Mouse (Mus musculus) ovary, postnatal 14 days (tissue): ENCODE data around the gene Tbcd.

ENCODE experiments used
- DNase-seq: peaks from one replicate; pipeline ENCODE4 v3.0.0; 2022; ENCODE audit warnings: low spot score

Tbcd gene

GRCm38 (mm10) chr11:121581856-121582255 lies 130.1 kb downstream of the Tbcd start:
- no peak for DNase-seq

DNA sequence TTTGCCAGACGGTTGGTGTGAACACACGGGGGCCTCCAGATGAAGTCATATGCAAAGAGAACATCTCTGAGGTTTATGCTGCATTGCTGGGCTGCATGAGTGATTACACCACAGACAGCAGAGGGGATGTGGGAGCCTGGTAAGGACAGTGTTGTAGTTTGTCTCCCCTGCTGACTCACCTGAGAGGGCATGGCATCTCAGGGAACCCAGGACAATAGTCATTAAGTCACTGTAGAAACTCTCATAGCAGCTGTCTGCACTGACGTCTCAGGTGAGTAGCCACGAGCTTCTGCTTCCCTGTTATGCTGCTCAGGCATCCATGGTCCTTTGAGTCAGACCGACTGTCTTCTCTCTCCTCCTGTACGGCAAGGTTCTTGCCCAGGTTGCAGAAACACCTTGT lies 145.5 kb downstream of the Tbcd start:
- DNase-seq: no peak

DNA sequence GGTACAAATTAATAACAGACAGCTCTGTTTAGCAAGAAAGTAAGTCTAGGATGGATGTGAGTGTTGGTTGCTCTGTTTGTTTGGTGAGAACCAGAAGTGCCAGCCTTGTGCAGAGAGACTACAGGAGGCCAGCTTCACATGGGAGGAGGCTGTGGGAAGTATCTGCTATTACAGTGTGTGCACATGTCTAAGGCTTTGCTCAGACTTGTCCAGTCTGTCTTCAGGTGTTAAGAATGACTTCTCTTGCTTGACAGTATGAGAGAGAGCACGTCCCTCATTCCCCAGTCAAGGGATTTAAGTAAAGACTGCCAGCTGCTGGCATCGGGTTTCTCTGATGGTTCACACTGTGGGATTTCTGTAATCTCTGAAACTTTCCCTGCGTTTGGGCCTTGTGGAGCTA lies 149.7 kb downstream of the Tbcd start:
- no peak for DNase-seq

- DNase-seq: no peak
Observed at GRCm38 (mm10) chr11:121605604-121606003, 153.9 kb downstream of the Tbcd start.

DNA sequence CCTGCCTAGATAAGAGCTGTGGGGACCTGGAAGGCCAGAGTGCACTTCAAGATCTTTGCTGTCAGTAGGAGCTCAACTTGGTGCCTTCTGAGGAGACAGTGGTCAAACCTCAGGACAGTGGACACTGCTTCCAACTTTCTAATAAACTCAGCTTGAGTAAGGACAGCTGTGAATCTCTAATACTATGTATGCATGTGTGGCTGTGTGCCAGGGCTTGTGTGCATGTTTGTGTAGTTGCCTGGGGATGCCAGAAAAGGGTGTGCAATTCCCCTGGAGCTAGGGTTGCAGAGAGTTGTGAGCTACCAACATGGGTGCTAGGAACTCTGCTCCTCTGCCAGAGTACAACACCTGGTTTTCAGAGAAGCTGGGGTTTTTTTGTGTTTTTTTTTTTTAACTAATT lies 159.2 kb downstream of the Tbcd start:
- no peak for DNase-seq

- DNase-seq: no peak
Observed at GRCm38 (mm10) chr11:121615961-121616485, 164.3 kb downstream of the Tbcd start.

- no peak for DNase-seq
Observed at GRCm38 (mm10) chr11:121616501-121616900, 164.8 kb downstream of the Tbcd start.

- DNase-seq: no peak
Observed at GRCm38 (mm10) chr11:121617371-121617770, 165.6 kb downstream of the Tbcd start.

- DNase-seq: no peak
Observed at GRCm38 (mm10) chr11:121625007-121625406, 173.3 kb downstream of the Tbcd start.

DNA sequence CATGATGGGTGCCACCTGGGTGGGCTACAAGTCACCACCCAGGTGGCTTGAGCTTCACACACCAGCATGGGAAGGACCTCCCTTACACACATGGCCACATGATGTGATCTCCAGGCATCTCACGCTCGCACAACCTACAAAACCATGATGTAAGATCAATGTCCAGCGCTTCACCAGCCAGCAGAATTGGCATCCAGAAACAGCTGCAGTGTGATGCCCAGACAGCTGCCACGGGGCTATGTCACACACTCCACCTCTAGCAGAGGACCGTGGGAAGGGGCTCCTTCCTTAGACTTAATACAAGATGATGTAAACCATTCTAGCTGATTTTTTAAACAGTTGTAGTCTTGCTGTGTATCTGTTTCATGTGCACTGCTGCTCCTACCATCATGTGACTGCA lies 175.8 kb downstream of the Tbcd start:
- no peak for DNase-seq

GRCm38 (mm10) chr11:121629529-121629928 lies 177.8 kb downstream of the Tbcd start:
- DNase-seq: no peak

DNA sequence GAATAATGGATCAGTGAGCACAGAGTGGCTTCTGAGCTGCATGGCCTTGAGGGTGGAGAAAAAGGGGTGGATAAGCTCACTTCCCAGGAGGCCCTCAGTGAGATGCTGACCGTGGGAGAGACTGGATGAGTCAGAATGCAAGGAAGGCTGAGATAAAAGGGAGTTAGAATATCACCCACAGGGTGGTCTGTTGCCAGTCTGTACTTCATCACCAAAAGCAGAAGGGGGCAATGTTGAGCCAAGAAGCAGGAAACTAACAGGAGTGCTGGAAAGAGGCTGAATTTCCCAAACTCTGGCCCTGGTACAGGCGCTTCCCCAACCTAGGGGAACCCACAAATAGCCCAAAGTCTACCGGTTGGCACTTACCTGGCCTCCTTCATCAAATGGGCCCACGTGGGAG lies 178.7 kb downstream of the Tbcd start:
- no peak for DNase-seq

- DNase-seq: no peak
Observed at GRCm38 (mm10) chr11:121631410-121631809, 179.7 kb downstream of the Tbcd start.

- no peak for DNase-seq
Observed at GRCm38 (mm10) chr11:121636646-121637045, 184.9 kb downstream of the Tbcd start.

GRCm38 (mm10) chr11:121641501-121642145 lies 189.9 kb downstream of the Tbcd start:
- no peak for DNase-seq

GRCm38 (mm10) chr11:121645394-121645793 lies 193.6 kb downstream of the Tbcd start:
- DNase-seq: no peak

DNA sequence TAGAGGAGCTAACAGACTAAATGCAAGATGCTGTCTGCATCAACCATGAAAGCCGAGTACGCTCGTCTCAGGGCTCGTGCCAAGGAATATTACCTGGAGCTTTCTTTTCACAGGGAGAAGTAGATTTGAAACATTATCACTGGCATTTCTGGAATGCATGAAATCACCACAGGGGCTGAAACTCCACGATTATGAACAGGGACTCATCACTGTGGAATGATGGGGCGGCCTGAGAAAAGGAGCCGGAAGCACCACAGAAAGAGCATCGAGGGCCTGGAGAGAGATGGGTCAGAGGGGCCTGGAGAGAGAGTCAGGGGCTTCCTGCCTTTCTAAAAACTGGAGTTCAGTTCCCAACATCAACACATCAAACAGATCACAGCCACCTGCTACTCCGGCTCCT lies 195.6 kb downstream of the Tbcd start:
- DNase-seq: no peak

DNA sequence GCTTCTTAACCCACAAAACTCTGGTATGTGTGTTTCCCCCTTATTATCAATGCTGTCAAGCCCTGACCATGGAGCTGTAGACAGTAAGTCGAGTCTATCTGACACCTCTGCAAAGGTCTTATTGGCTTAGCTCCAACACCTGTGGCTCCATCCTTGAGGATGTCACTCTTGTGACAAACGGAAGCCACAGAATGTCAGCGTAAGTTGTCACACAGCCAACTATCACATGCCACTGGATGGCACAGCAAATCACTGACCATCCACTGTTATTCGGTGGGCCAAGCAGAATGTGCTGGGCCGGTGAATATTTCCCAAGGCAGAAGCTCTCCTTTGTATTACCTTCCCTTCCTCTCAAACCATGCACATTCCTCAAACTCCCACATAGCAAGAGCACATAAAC lies 196.4 kb downstream of the Tbcd start:
- DNase-seq: no peak

DNA sequence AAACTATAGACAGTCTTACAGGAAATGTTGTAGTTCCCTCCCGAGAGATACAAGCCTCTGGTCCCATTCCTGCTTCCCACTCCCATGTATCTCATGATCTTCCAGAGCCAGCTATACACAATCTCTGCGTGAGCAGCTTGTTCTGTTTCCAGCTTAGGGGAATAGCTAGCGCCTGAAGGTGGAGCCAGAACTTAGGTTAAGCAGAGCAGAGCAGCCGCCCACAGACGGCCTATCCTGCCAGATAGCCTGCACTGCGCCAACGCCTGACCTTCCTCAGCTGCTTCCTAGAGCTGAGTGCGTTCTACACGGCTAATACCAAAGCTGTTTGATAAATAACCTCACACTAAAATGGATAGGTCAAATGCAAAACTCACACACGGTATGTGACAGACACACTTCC lies 198.2 kb downstream of the Tbcd start:
- peak; percentile 25 for DNase-seq

- DNase-seq: no peak
Observed at GRCm38 (mm10) chr11:121650668-121651067, 198.9 kb downstream of the Tbcd start.

DNA sequence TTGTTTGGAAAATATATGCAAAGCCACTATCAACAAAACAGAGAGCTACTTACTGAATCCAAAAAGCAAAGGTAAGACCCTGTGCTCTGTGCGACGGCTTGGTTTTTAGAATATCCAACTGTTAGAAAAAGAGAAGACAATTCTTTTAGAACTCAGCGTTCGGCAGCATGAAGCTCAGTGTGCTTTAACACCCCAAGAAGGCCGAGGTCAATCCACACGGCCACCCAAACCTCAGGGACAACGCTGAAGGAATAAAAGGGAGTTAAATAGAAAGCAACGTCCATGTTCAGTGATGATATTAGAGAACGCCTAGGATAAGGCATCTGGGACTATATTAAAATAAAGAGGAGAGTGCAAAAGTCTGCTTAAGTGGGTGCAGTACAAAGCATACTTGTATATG lies 199.8 kb downstream of the Tbcd start:
- DNase-seq: no peak

- no peak for DNase-seq
Observed at GRCm38 (mm10) chr11:121651983-121652382, 200.2 kb downstream of the Tbcd start.

DNA sequence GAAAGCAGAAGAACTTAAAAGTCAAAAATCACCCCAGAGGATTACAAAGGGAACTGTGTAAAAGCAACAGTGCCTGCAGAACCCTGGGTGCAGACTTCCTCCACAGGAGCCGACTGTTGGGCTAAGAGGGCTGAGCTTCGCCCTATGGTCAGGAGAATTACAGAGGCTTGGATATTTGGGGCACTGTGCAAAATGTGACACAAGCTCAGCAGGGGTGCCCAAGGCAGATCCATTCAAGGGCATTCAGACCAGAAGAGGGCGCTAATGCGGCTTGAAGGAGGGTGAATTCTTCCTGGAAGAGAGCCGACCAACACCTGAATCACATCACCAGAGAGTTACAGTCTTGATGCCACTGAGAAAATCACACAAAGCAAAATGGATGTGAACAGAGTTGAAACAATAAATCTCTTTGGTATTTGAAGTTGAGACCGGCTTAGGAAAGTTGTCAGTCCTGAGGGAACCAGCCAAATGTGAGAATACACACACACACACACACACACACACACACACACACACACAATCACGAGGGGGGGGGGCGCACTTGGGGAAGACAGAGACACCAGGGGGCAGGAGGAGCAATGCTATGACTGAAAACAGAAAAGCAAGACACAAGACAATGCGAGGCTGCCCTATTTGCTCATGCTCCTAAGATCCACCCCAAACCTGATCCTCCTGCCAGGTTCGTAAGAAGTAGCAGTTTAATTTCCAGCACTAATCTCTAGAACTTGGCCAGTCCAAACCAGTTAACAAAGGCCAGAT lies 201.0 kb downstream of the Tbcd start:
- peak; percentile 62 for DNase-seq

- no peak for DNase-seq
Observed at GRCm38 (mm10) chr11:121653631-121654030, 201.9 kb downstream of the Tbcd start.
